Mouse (Mus musculus) layer of hippocampus, postnatal 14 days (tissue): ENCODE measurements around the gene Abca7. TPM values are rescaled to one million over a fixed set of nuclear protein-coding genes. Genes with fewer than 3 reads are reported as not detected.
"Not testable (repeated sequence)": the region's sequence is repeated elsewhere in the genome, so short reads cannot be mapped to it uniquely, and the experiment has no call there.

ENCODE experiments used
- DNase-seq, 2 experiments: peaks; one replicate each; pipeline ENCODE4 v3.0.0; 2021 to 2022; ENCODE audit warnings: low spot score in 2 of 2, mixed read lengths in 1 of 2
- total RNA-seq, 2 experiments: library from RNA; stranded (reverse); gene quantifications; 2 replicates each; pipeline ENCODE4 v1.2.3; 2021

Gene Abca7
- total RNA-seq, 2 experiments from 2014 or later, result 9.8 to 10.5 TPM

DNA sequence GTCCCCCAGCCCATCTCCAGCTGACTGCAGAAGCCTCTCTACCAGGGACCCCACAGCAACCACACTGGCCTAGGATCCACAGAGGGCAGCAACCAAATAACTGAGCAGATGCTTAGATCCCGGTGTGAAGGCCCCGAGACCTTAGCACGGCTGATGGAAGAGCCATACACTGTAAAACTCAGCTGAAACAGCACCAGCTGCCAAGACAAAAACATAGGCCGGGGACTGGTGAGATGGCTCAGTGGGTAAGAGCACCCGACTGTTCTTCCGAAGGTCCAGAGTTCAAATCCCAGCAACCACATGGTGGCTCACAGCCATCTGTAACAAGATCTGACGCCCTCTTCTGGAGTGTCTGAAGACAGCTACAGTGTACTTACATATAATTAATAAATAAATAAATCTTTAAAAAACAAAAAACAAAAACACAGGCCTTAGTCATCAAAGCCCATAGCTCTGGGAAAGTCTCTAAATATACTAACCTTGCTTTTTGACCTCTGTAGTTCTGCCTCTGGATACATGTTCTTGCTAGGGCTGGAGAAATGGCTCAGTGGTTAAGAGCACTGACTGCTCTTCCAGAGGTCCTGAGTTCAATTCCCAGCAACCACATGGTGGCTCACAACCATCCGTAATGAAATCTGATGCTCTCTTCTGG lies 45.2 kb downstream of the Abca7 start:
- not testable (repeated sequence) for DNase-seq

DNA sequence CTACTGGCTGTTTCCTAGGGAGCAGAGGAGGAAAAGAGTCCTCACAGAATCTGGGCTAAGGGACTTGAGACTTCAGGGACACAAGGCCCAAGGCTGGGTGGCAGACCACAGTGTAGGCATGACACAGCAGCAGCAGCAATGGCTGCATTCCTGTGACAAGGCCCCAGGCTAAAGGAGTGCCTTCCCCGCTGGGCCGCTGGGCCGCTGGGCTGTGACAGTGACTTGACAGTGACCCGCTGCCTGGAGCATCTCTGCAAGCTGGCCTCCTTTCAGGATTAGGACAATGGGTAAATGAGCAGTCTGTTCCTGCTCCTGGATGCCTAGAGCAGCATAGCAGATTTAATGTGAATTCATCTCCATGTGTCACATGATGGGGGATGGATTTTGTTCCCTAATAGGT lies 47.8 kb downstream of the Abca7 start:
- no peak for DNase-seq

DNA sequence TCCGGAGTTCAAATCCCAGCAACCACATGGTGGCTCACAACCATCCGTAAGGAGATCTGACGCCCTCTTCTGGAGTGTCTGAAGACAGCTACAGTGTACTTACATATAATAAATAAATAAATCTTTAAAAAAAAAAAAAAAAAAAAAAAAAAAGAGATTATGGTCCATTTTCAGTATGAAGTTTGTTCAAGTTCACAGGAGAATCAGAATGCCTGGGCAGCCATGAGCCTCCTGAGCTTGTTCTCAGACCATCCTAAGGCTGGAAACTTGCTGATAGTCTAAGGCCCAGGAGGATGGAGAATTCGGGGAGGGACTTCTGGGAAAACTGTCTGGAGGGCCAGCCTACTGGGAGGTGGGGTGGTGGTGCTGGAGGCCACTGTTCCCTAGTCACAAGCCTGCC lies 49.1 kb downstream of the Abca7 start:
- not testable (repeated sequence) for DNase-seq

DNA sequence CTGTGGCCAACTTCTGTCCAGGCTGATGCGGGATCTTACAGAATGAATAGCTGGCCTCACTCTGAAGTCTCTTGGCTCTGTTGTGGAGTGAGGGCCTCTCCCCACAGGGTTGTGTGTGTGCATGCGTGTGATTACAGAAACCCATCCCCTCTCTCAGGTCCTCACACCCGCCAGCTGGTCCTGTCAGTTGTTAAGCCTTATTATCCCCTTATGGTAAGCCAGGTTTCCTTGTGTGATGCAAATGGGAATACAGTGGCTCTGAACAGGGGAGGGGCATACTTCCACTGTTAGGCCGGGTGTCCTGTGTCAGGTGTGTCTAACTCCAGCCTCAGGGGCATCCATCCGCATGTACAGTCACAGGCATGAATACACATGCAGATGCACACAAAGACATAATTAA lies 49.5 kb downstream of the Abca7 start:
- DNase-seq, result no peak

DNA sequence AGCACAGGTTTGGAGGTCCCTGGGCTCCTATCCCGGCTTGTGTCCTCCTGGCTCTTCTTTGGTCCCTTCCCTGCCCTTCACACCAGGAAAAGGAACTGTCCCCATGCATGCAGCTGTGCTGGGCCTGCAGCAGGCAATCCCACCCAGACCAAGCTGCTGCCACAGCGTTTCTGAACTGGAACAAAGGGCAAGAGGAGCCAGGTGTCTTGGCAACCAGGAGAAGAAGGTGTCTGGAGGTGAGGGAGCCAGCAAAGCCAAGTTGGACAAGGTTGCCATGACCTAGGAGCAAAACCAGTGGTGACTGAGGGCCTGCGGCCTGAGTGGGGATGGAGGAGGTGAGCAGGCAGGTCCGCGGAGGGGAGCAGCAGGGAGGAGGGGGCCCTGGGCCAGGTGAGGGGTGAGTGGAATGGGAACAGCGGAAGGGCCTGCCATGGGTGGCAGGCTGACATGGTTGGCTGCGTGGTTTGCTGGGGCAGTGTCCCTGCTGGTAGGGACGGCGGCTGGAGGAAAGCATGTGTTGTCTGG lies 50.8 kb downstream of the Abca7 start, which contains the start of gene Gpx4:
Gene Gpx4, plus strand, starts transcription at position 126 of the 525 bp plus-strand sequence.
- no peak for DNase-seq

DNA sequence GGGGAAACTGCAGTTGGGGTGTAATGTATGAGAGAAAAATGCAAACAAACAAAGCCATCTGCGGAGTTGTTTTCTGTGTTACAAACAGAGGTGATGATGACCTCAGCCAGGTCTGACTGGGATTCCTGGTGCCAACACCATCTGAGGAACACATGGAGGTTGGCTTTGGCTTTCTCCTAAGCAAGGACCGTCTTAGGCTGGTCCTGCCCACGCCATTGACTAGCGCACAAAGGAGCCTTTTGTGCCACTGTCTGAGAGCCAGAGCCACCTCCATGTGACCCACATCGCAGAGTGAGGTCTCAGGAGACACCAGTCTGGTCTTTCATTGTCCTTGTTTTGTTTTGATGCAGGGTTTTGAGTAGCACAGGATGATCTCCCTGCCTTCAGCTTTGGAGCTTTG lies 52.1 kb downstream of the Abca7 start:
- DNase-seq, result no peak

DNA sequence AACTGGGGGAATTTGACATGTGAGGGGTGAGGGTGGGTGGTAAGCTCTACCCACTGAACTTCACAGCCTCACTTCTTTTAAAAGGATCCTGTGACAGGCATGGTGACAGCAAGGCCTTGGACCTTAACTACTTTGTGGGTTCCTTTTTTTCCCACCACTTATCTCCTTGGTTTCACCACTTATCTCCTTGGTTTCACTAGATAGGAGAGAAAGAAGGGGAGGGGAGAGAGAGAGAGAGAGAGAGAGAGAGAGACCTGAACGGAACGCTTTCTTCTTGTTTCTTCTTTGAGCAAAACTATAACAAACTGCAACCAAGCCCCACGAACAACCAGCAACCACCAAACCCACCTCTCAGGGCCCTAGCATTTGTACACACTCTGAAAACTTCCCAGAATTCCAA lies 52.5 kb downstream of the Abca7 start:
- DNase-seq, result no peak

DNA sequence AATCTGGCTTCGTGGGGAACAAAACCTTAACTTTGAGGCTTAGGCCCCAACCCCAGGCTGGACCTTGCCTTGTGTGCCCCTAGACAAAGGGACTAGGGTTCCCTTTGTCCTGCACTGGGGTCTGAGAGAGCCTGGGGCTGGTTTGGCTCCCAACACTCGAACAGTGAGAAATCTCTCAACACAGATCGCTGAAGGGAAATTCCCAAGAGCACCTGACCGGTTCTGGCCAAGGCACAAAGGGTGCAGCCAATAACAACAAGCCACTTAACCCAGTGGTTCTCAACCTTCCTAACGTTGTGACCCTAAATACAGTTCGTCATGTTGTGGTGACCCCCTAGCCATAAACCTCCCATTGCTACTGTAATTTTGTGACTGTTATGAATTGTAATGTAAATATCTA lies 54.0 kb downstream of the Abca7 start:
- DNase-seq, result no peak

DNA sequence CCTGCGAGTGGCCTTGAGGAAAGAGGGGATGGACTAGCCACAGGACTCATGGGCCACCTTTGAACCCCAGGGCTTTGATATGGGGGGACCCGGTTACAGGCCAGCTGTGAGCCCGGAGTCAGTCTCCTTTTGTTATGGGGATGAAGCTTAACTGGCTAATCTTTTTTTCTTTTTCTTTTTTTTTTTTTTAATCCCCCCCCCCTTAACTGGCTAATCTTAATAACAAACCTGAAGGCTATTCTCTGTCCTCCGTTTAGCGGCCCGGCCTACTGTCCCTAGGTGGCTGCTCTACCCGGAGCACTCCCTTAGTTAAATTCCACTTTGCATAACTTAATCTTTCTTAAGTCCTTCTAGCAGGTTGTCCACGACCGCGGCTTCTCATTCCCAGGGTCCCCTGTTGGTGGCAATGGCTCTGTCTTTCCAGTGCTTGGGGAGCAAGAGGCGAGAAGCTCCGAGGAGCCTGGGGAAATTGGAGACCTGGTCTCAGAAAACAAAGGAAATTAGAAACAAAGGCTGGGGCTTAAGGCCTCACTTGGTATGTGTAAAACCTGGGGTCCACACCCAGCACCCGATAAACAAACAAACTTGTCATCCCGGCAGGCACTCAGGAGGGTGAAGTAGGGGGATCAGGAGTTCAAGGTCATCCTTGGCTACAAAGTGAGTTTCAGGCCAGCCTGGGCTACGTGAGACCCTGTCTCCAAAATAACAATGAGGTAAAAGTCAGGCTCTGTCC lies 54.8 kb downstream of the Abca7 start:
- DNase-seq, result no peak

DNA sequence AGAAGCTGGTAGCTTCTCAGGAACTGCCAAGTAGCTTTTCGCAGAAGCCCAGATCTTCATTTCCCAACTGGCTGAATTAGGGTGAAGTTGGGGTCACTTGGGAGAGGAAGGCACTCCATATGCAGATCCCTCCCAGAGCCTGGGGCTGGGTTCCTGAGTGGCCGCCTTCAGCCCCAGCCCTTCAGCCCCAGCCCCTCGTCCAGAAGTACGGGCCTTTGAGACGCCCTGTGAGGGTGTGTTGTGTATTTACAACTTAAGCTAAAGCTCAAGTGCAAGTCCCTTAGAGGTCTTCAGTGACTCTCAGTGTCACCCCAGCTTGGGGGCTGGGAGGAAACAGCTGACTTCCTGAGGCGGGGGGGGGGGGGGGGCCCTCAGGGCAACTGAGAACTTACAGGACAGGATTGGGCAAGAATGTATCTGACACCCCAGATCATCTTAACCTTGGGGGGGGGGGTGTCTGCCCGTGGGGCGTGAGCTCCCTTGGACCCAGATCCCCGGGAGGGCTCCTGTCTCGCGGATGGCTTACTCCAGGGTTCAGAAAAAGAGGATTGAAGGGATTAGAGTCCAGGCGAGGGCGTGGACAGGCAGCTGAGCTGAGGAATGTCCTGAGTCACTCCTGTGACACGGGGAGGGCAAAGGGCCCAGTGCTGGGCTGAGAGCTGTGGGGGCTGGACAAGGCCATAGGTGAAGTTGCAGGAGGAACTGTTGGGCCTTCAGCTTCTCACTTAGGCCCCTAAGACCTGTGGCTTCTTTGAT lies 55.5 kb downstream of the Abca7 start:
- DNase-seq, result no peak

DNA sequence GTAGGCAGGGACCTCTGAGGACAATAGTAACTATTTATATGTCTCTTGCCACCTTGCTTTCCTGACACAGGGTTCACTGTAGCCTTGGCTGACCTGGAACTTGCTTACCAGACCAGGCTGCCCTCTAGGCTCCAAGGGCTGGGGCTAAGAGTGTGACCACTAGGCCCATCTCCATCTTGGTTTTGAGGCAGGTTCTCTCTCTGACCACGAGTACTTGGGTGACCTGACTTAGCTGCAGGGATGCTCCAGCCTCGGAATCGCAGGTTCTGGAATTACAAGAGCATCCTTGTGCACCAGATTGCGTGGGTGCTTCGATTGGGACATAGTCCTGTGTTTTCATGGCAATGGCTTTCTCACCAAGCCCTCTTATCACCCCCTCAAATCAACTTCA lies 56.1 kb downstream of the Abca7 start:
- DNase-seq, result no peak

DNA sequence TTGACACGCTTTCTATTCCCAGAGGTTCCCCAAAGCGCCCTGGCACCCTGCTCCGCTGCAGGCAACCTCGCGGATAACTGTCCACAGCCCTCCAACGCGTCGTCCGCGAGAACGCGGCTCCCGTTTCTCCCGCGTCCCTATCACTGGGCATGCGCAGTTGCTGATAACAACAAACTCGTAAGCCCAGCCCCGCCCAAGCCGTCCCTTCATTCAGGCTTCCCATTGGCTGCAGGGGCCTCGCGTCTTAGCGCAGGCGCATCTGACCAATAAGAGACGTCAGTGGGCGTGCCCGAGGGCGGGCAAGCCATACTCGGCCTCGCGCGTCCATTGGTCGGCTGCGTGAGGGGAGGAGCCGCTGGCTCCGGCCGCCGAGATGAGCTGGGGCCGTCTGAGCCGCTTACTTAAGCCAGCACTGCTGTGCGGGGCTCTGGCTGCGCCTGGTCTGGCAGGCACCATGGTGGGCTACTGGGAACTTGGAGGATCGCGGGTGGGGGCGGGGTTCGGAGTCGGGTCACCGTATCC lies 57.0 kb downstream of the Abca7 start:
- peak; percentile 99 to 100 for DNase-seq

DNA sequence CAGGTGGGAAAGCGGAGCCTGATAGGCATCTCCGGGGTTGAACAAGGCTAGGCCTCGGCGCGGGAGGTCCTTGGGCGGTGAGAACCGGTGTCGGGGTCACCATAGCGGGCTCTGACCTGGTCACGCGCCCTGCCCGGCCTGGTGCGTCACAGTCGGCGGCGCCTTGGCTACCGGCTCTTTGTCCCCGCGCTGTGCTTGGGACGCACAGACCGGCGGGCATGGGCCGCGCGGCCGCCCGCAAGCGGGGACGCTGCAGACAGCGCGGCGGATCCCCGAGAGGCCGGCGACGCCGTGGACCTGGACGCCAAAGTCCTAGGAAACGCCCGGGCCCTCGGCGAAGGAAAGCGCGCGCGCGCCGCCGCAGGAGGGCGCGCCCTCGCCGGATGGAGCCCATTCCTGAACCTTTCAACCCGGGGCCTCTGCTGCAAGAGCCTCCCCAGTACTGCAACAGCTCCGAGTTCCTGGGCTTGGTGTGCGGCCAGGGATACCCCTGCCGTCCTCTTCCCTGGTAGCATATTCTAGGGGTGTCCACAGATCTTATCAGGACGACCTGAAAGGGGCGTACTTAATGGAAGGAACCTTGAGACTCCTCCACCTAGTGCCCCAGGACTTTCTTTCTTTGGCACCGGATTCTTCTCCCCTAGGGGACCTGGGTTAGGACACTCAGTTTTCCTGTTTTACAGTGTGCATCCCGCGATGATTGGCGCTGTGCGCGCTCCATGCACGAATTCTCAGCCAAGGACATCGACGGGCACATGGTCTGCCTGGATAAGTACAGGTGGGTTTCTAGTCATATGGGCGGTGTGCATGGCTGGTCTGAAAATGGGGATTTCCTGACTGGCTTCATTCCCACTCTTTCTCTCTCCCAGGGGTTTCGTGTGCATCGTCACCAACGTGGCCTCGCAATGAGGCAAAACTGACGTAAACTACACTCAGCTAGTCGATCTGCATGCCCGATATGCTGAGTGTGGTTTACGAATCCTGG lies 57.8 kb downstream of the Abca7 start:
- DNase-seq, result peak; percentile 47 to 59

DNA sequence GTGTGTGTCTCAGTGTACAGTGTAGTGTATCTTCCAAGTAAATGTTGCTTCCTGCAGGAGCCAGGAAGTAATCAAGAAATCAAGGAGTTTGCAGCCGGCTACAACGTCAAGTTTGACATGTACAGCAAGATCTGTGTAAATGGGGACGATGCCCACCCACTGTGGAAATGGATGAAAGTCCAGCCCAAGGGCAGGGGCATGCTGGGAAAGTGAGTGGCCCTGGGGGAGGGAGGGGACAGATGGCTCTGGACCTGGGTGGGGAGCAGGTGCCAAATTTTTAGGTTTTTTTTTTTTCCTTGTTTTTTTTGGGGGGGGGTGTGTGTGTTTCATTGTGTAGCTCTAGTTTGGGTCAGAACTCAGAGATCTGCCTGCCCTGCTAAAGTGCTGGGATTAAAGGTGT lies 58.6 kb downstream of the Abca7 start:
- DNase-seq, result not testable (repeated sequence)

DNA sequence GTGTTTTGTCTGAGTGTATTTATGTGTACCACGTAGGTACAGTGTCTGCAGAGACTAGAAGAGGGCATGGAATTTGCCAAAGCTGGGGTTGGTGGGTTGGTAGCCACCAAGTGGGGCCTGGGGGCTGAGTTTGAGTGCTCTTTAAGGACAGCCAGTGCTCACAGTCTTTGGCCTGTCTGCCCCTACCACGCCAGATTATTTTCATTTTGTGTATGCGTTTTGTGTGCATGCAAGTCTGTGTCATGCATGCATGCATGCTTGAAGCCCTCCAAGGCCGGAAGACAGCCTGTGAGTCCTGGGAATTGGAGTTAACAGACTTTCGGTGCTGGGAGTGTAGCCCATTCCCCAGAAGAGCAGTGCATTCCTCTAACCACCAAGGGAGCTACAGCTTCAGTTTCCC lies 59.1 kb downstream of the Abca7 start:
- no peak for DNase-seq

DNA sequence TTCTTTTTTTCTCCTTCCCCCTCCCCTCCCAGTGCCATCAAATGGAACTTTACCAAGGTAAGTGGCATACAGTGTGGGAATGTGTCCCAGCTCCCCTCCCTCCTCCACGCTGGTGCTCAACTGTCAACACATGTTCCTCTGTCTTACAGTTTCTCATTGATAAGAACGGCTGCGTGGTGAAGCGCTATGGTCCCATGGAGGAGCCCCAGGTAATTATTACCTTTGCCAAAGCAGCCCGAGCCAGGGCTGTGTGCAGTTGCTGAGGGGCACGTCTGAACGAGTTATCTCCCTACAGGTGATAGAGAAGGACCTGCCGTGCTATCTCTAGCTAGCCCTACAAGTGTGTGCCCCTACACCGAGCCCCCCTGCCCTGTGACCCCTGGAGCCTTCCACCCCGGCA lies 59.6 kb downstream of the Abca7 start:
- DNase-seq, result no peak

DNA sequence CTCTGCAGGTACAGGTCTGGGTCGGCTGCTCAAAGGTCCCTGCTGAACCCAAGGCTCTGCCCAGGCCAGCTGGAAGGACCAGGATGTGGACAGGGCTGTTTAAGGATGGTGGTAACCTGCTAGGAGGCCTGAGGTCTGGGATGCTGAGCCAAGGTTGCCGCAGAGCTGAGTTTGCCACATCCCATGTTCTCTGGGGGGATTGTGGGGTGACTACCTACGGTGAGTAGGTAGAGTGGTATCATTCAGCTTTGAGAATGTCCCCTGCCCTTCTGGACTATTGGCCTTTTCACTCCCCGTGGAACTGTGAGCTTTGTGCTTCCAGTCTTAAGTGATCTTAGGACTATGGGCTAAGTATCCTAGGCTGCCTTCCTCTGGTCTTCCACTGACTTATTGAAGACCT lies 60.2 kb downstream of the Abca7 start:
- no peak for DNase-seq

DNA sequence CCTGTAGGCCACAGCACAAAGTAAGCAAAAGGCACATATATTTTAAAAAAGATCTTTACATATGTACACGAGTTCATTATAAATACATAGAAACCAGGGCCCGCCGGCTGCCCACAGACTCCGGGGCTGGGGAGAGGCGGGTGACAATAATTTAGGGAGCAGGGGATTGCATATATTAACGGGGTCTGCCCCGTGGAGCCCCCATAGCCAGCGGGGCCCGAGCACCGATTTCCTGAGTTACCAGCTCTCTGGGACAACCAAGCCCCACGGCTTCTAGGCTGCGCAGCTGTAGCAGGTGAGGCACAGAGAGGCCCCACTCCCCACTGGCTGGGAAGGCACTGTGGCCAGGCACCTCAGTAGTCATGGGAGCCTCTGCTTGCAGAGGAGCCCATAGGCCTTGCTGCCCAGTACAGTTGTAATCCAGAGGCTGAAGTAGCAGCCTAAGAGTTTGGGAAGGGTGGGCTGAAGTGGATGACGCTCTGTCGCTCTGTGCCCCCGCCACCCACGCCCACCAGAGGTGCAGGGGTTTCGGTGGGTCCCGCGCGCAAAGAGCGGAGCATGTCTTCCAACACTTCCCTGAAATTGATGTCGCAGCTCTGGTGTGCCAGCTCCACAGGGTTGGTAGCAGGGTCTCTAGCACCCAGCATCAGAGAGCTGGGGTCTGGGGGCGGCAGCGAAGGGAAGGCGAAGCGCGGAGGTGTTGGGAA lies 60.8 kb downstream of the Abca7 start:
- no peak for DNase-seq

DNA sequence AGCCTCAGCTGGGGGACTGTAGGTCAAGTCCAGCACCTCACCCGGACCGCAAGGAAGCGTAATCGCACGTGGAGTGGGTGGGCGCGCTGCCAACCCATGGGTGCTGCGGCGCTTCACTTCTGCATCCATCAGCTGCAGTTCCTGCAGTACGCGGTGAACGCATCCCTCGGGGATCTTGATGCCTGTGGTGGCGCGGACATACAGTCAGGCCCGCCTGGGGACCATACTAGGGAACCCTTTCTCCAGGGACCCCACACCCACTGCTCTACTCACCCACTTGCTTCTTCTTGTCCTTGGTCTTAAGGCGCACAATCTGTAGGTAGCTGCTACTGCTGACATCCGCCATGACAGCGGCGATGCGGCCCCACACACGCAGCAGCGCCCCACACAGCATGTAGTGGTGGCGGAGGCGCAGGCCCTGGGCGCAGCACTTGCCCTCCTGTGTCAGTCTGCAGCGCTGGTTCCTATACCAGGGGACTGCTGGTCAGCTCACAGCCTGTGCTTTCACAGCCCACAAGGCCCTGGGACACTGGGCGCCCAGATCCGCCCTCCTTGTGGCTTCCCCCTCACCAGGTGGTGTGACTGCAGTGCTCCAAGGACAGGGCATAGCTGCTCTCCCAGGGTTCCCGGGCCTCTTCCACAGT lies 61.5 kb downstream of the Abca7 start:
- DNase-seq, result peak in 1 of 2 experiments; percentile 39
